Mouse (Mus musculus) embryonic facial prominence, embryonic 11.5 days (tissue): Measurements from ENCODE around the gene Psd. TPM values are rescaled to one million over a fixed set of nuclear protein-coding genes. Genes with fewer than 3 reads are reported as not detected.
A peak's percentile ranks its signal among the peaks of the same experiment; 100 is the strongest.

Experiments used
- ATAC-seq: fragments of 200-750 bp; cut with Nextera tagmentation; replicated peaks from 2 replicates; pipeline ENCODE4 v1.8.0; 2017; ENCODE audit warnings: low read depth; ENCODE audit not compliant: insufficient number of reproducible peaks, low FRiP score, low TSS enrichment
- DNase-seq: peaks from one replicate; pipeline ENCODE4 v3.0.0-alpha.2; 2015; ENCODE audit warnings: low spot score
- H3K27ac ChIP-seq: fragments of 300-500 bp; sonication (generic); replicated peaks from 2 replicates; pipeline ENCODE4 v1.5.1; 2014; ENCODE audit warnings: mild to moderate bottlenecking, low read depth, low read length, control low read depth
- H3K27me3 ChIP-seq: fragments of 300-500 bp; sonication (generic); 2 replicates; pipeline ENCODE4 v1.6.1; 2014; ENCODE audit warnings: mild to moderate bottlenecking, low read length, moderate library complexity, mixed read lengths; ENCODE audit not compliant: control insufficient read depth, insufficient read depth
- H3K36me3 ChIP-seq: fragments of 300-500 bp; sonication (generic); replicated peaks from 2 replicates; pipeline ENCODE4 v1.6.1; 2014; ENCODE audit warnings: low read depth, mild to moderate bottlenecking, low read length, moderate library complexity, mixed read lengths; ENCODE audit not compliant: control insufficient read depth, insufficient read depth
- H3K4me1 ChIP-seq: fragments of 300-500 bp; sonication (generic); 2 replicates; pipeline ENCODE4 v1.6.1; 2014; ENCODE audit warnings: low read length, mixed read lengths; ENCODE audit not compliant: control insufficient read depth, insufficient read depth
- H3K4me2 ChIP-seq: fragments of 300-500 bp; sonication (generic); 2 replicates; pipeline ENCODE4 v1.6.1; 2014; ENCODE audit warnings: low read depth, mild to moderate bottlenecking, control low read depth, low read length, moderate library complexity
- H3K4me3 ChIP-seq: fragments of 300-500 bp; sonication (generic); 2 replicates; pipeline ENCODE4 v1.5.1; 2014; ENCODE audit warnings: low read depth, low read length, control low read depth
- H3K9ac ChIP-seq: fragments of 300-500 bp; sonication (generic); replicated peaks from 2 replicates; pipeline ENCODE4 v1.6.1; 2014; ENCODE audit warnings: mild to moderate bottlenecking, control low read depth, low read length
- H3K9me3 ChIP-seq: fragments of 300-500 bp; sonication (generic); replicated peaks from 2 replicates; pipeline ENCODE4 v1.6.1; 2016; ENCODE audit warnings: mild to moderate bottlenecking, low read length, inconsistent platforms, mixed read lengths; ENCODE audit not compliant: control insufficient read depth
- WGBS: fragments of 180-500 bp; shearing (Covaris S2); extraction: QIAGEN DNeasy Blood & Tissue Kit; methylation state at CpG from one replicate; pipeline ENCODE4 v1.1.7; 2014; 5-methylcytosine and 5-hydroxymethylcytosine counted together
- polyA plus RNA-seq: library from polyadenylated mRNA; unstranded; fragments of >200 nt; fragmentation: Nextera tagmentation; extraction: Ambion mirVana; gene quantifications from 2 replicates; pipeline ENCODE4 v1.2.1, GENCODE M21; 2014

The Psd gene
- polyA plus RNA-seq, 1 experiment from 2014 or later: 5.0 TPM

DNA sequence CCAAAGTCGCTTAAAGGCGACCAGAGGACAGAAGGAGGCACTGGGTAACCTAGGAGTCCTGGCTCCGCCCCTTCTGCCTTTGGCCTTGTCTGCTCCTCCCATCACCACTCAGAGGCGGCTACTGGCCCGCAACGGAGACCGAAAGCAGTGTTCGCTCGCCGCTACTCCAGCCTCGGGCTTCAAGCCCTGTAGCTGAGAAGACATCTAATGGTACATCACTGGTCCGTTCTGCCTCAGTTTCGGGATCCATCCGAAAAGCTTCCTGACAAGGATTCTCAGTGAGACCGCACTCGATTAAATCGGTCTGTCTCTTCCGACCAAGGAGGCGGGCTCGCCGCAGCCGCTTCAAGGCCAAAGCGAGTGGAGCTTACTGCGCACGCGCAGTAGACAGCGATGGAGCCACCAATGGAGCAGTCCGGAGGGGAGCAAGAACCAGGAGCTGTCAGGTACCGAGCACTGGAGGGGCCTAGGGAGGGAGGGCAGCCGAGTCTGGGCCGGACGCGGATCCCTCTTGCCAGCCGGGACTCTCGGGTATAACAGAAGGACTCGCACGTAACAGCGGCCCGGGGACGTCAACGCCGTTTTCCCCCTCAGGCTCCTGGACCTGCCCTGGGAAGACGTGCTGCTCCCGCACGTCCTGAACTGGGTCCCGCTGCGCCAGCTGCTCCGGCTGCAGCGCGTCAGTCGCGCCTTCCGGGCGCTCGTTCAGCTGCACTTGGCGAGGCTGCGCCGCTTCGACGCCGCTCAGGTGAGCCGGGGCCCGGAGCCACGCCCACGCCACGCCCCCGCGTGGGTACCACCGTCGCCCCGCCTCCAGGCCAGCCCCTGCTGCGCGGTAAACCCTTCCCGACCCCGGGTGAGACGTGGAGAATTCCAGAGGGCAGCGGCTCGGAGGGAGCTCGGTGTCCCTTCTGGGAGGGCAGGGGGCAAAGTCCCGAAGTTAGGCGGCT is 1.4 kb upstream of the Psd start, which contains the start of gene Fbxl15:
TSS of gene Fbxl15 (plus strand) at position 104 of the 950 bp plus-strand sequence.
- Histone ChIP-seq H3K27ac (peak within 1 kb of the TSS; percentile 49), H3K27me3 (peaks cover 29% of the 10 kb centered on the region), H3K36me3 (no peaks in the 10 kb centered on the region), H3K9ac (peak within 1 kb of the TSS; percentile 47), H3K9me3 (no peaks in the 10 kb centered on the region), H3K4me2 (peak within 1 kb of the TSS; percentile 95), H3K4me3 (peak within 1 kb of the TSS; percentile 65), H3K4me1 (peaks cover 3% of the 10 kb centered on the region; the same call in 1 of the 2 replicates)
- DNase-seq (peak; percentile 95), ATAC-seq (peak; percentile 84)
- under 1% methylated on average over 74 of the region's 81 CpGs for WGBS

DNA sequence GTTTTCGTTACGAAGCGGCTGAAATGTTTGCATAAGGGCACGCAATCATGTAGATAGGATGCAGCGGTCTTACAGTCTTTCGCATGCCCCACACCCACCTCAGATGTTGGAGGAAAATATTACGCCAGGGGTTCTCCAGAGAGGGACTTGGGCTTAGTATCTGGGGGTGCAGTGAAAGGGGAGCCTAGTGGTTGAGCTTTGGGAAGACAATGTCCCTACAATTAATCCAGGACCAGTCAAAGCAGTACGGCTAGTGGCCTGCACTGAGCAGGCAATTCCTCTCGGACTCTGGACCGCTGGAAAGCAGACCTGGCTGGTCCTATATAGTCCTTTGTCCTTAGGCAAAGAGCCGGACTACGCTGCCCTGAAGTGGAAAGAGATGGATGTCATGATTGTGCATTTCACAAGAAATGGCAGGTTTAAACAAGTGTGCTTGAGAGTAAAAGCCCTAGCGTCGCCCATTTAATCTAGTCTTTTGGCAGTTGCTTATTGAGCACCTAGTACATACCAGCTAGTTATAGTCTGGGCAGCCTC is 642 bp upstream of the Psd start:
- Histone ChIP-seq H3K4me3 (peak overlapping the region; percentile 65), H3K36me3 (no peaks in the 10 kb centered on the region), H3K4me1 (peaks cover 3% of the 10 kb centered on the region; the same call in 1 of the 2 replicates), H3K9ac (peak overlapping the region; percentile 47; the same call in 1 of the 2 replicates), H3K4me2 (peak overlapping the region; percentile 95), H3K27ac (no peak overlapping the region; the same call in 1 of the 2 replicates), H3K9me3 (no peaks in the 10 kb centered on the region), H3K27me3 (peaks cover 33% of the 10 kb centered on the region)
- no peak for ATAC-seq
- WGBS: 28% methylated on average over 14 of the region's 14 CpGs
- no peak for DNase-seq

DNA sequence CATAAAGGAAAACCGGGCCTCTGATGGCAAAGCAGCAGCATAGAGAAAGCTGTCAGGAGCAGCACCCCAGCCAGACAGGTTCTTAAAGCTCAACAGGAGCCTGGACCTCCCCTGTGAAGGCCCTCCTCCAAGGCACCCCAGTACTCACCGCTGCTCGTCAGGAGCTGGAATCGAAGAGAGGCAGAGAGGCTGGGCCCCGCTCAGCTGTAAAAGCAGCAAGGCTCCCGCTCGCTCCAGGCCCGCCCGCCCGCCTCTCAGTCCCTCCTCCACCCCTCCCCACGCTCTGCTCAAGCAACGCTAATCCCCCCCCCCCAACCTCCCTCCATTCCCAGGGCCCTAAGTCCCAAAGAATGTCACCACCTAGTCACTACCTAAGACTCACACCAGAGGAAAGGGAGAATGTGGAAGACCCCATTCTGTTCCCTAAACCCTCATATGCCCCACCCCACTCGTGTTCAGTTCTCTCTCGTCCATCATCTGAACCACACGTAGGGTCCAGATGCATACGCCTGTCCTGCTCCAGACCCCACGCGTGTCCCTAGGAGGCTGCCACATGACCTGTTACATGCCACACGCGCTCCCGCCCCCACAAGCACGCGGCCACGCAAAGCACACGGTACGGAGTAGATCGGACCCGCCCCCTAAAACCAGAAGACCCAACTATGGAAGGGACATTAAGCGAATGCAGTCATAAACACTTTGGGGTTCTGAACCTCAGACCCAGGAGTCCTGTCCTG is 769 bp downstream of the Psd start:
- WGBS: 5% methylated on average over 28 of the region's 29 CpGs
- H3K9ac ChIP-seq: no peak overlapping the region
- no peak for ATAC-seq
- no peak for DNase-seq
- H3K4me1 ChIP-seq: peaks cover 3% of the 10 kb centered on the region; the same call in 1 of the 2 replicates
- H3K27me3 ChIP-seq: peaks cover 41% of the 10 kb centered on the region
- no peak overlapping the region for H3K27ac ChIP-seq
- no peak overlapping the region for H3K4me3 ChIP-seq
- H3K9me3 ChIP-seq: no peaks in the 10 kb centered on the region
- H3K36me3 ChIP-seq: no peaks in the 10 kb centered on the region
- peak overlapping the region; percentile 45; the same call in 1 of the 2 replicates for H3K4me2 ChIP-seq

DNA sequence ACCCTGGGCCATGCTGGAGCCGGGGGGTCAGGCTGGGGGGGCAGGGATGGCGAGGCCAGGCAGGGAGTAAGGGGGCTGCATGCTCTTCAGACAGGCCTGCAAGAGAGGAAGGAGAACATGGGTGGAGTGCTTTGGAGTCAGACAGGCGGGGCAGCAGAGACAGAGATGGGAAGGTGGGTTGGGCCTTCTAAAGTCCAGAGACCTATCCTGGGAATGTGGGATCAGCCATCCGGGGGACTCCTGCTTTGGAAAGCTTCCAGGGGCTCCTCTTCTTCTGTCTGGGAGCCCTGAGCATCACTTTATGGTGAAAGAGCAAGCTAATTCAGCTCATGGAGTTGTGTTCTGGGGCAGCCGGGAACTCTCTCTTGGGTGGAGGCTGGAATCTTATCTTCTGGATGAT is 2.0 kb downstream of the Psd start:
- peaks cover 3% of the 10 kb centered on the region; the same call in 1 of the 2 replicates for H3K4me1 ChIP-seq
- no peak overlapping the region for H3K4me3 ChIP-seq
- no peak overlapping the region for H3K9ac ChIP-seq
- DNase-seq: no peak
- no peak overlapping the region for H3K4me2 ChIP-seq
- WGBS: 61% methylated on average over 5 of the region's 5 CpGs
- no peaks in the 10 kb centered on the region for H3K36me3 ChIP-seq
- no peak overlapping the region for H3K27ac ChIP-seq
- H3K27me3 ChIP-seq: peaks cover 49% of the 10 kb centered on the region
- H3K9me3 ChIP-seq: no peaks in the 10 kb centered on the region
- no peak for ATAC-seq

DNA sequence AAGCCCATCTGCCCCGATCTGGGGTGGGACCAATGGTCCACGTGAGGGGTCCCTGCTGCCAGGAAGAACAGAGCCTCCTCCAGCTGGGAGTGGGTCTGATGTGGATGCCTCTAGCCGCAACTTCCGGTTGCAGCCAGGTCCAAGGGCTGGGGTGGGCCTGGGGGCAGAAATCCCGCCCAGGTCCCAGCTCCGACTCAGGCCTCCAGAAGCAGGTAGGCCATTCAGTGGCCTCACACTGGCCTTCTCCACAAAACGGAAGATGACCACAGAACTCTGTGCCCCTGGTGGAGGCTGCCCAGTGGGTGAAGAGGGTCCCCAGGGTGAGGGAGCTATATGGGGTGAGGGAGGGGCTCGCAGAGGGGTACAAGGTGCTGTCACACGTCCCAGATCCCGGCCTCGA is 2.6 kb downstream of the Psd start:
- H3K9ac ChIP-seq: no peak overlapping the region
- no peak overlapping the region for H3K4me3 ChIP-seq
- no peak overlapping the region for H3K27ac ChIP-seq
- ATAC-seq: no peak
- WGBS: 61% methylated on average over 11 of the region's 11 CpGs
- H3K9me3 ChIP-seq: no peaks in the 10 kb centered on the region
- H3K27me3 ChIP-seq: peaks cover 55% of the 10 kb centered on the region
- H3K4me2 ChIP-seq: no peak overlapping the region
- peaks cover 1% of the 10 kb centered on the region; the same call in 1 of the 2 replicates for H3K4me1 ChIP-seq
- H3K36me3 ChIP-seq: no peaks in the 10 kb centered on the region
- DNase-seq: no peak

DNA sequence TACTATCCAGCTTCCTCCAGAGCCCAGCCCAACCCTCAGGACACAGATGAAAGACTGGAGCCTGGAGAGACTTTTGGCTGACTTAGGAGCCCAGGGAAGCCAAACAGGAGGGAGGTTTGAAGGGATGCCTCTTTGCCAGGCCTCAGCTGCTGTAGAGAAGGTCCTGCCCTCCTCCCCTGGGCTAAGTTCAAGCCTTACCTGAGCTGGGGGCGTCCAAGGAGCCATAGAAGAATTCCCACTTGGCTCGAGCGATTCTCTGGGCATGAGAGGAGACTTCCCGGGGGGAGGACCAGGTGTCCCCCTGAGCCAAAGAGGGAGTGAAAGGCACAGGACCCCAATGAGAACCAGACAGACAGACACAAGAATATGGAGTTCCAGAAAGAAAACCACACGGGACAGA is 3.2 kb downstream of the Psd start:
- no peaks in the 10 kb centered on the region; the same call in 1 of the 2 replicates for H3K4me1 ChIP-seq
- H3K9ac ChIP-seq: no peak overlapping the region
- H3K27ac ChIP-seq: no peak overlapping the region
- H3K4me2 ChIP-seq: no peak overlapping the region
- no peak for ATAC-seq
- peaks cover 61% of the 10 kb centered on the region for H3K27me3 ChIP-seq
- 71% methylated on average over 5 of the region's 5 CpGs for WGBS
- DNase-seq: no peak
- no peaks in the 10 kb centered on the region for H3K9me3 ChIP-seq
- H3K36me3 ChIP-seq: no peaks in the 10 kb centered on the region
- no peak overlapping the region for H3K4me3 ChIP-seq

DNA sequence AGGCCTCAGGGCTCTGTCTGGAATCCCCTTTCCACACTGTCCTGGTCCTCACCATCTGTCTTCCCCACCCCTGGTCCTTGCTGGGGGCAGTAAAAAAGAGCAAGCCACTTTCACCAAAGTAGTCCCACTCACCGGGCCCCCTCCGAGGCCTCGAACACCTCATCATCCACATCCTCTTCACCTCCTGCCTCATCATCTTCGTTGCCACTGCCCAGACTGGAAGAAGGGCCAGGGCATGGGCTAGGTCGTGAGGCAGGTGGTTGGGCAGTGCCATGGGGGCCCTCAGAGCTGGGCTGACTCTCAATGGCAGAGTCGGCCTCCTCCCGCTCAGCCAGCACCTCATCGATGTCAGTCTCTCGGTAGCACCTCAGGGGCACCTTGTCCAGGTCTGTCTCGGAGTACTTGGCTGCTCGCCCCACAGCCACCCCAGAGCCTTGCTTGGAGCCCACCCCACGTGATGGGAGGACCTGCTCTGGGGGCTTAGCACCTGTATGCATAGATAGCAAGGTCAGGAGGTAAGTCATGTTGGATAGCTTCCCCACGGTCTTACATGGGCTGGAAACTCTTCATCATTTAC is 3.9 kb downstream of the Psd start:
- Histone ChIP-seq H3K4me1 (peaks cover under 1% of the 10 kb centered on the region; the same call in 1 of the 2 replicates), H3K36me3 (no peaks in the 10 kb centered on the region), H3K4me2 (no peak overlapping the region; the same call in 1 of the 2 replicates), H3K27ac (no peak overlapping the region), H3K9me3 (no peaks in the 10 kb centered on the region), H3K4me3 (no peak overlapping the region), H3K27me3 (peaks cover 67% of the 10 kb centered on the region), H3K9ac (no peak overlapping the region)
- 72% methylated on average over 13 of the region's 13 CpGs for WGBS
- ATAC-seq (no peak), DNase-seq (no peak)
